Mouse (Mus musculus) brain, embryonic 14.5 days (tissue): ENCODE data around the gene Slc2a4. TPM values are rescaled to one million over a fixed set of nuclear protein-coding genes. Genes with fewer than 3 reads are reported as not detected.

Experiments used
- DNase-seq: peaks from one replicate; pipeline ENCODE4 v3.0.0-alpha.2; 2011; ENCODE audit warnings: low read depth
- CTCF ChIP-seq: fragments of 200-500 bp; IDR thresholded peaks from 2 replicates; pipeline ENCODE4 v1.5.1; 2012; ENCODE audit warnings: inconsistent platforms, mild to moderate bottlenecking, moderate library complexity, borderline replicate concordance; ENCODE audit not compliant: insufficient read depth, insufficient read length; ENCODE audit errors: extremely low read depth
- POLR2A ChIP-seq: fragments of 200-500 bp; IDR thresholded peaks from 2 replicates; pipeline ENCODE4 v1.6.1; 2012; ENCODE audit warnings: mild to moderate bottlenecking, inconsistent platforms, borderline replicate concordance; ENCODE audit not compliant: poor library complexity, insufficient read depth, insufficient read length, severe bottlenecking; ENCODE audit errors: extremely low read depth
- polyA plus RNA-seq: library from polyadenylated mRNA; depleted of rRNA; stranded (reverse); fragments of >200 nt; gene quantifications from 2 replicates; pipeline ENCODE4 v1.2.3, GENCODE M21; 2012; rRNA removed

Slc2a4 gene
- 5.2 and 12.5 TPM in 2 replicates for polyA plus RNA-seq

DNA sequence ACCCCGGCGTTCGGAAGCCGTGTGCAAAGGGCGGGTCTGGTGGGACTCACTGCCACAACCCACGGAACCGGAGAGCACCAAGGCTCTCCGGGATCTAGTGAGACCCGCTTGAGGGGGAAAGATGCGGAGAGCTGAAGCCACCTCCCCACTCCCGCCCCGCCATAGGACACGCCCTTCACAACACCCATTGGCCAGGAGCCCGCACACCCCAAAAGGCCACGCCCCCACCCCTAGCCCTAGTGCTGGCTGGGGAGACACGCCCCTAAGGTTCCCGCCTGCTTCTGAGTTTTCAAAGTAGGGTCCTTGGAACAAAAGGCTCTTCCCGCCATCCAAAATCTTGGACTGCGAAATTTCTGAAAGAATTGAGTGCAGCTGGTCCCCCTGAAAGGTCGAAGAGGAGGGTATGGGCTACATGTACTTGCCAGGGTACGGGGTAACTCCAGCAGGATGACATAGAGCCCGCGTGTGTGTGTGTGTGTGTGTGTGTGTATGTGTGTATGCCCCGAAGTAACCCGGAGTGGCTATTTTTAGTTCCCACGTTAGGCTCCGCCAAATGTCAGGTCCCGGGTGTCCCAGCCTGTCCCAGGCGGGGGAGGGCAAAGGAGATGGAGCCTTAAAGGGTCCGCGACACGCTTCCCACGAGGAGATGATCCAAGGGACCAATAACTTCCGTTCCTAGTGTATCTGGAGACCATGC, at the start of gene Slc2a4:
TSS of gene Slc2a4 (minus strand) at position 123 of the 697 bp plus-strand sequence.
- TF ChIP-seq CTCF: no peak
- 0 out of 2 replicates have a peak, but pooled peaks have one; percentile 31 for TF ChIP-seq POLR2A
- peak; percentile 97 for DNase-seq

DNA sequence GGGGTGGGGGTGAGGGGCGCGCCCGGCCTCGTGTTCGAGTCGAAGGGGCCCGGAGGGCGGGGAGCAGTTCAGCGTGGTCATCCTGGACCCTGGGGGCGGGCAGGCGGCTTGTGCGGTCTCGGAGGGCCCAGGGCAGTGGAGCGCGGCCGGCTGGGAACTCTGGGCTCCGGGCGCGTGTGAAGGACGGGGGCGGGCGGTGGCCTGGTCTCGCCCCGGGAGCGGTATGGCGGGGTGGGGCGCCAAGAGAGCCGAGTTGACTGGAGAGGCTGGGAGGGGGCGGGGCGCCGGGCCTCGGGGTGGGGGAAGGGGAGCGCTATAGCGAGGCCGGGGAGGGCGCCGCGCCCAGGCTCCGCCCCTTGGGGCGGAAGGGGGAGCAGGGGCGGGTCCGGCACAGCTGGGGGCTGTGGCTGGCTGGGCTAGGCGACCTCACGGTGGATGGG, 49.1 kb upstream of the Slc2a4 start:
- TF ChIP-seq POLR2A (0 out of 2 replicates have a peak, but pooled peaks have one; percentile 41), CTCF (no peak)
- DNase-seq: peak; percentile 84

DNA sequence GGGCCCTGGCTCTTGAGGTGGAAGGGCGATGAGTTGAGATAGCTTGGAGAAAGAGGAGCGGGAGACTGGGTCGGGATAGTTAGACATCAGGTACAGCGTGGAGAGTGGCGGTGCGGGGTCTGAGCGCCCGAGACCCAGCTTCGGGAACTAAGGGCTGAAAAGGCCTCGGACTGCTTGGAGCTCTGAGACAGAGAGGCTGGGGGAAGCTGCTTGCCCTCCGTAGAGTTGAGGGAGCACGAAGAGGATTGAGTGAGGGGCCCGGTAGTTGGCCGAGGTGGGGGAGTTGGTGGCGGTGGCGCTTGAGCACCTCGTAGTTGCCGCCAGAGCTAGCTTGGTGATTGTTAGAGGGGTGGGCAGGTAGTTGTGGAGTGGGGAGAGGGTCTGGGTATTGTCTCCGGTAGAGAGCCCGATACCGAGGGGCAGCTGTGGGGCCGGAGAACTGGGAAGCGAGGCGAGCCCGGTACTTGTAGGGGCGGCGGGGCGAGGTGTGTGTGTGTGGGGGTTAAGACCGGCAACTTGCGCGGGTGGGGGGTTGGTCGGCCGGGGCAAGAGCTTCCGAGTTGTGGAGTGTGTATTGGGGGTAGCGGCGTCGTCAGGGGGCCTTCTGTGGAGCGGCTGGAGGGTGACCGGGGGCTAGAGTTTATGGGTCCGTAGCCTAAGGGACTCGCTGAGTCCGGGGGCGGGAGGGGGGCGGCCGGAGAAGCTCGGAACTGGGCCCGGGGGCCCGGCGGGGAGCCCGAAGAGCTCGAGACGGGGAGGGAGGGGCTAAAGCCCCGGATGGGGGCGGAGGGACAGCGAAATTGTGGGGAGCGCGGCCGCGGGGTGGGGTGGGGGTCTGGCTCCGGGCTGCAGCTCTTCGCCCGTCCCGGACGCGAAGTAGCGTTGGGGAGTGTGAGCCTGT, 48.4 kb upstream of the Slc2a4 start:
- peak; percentile 61 for DNase-seq
- TF ChIP-seq CTCF (no peak), POLR2A (no peak)

- TF ChIP-seq POLR2A (peak; percentile 41; the same call in 1 of the 2 replicates), CTCF (peak; percentile 37; the same call in 1 of the 2 replicates)
Observed at GRCm38 (mm10) chr11:69995391-69995960, 47.5 kb upstream of the Slc2a4 start, which contains the start of gene Phf23. Phf23 (plus strand) TSS chr11:69995777.

DNA sequence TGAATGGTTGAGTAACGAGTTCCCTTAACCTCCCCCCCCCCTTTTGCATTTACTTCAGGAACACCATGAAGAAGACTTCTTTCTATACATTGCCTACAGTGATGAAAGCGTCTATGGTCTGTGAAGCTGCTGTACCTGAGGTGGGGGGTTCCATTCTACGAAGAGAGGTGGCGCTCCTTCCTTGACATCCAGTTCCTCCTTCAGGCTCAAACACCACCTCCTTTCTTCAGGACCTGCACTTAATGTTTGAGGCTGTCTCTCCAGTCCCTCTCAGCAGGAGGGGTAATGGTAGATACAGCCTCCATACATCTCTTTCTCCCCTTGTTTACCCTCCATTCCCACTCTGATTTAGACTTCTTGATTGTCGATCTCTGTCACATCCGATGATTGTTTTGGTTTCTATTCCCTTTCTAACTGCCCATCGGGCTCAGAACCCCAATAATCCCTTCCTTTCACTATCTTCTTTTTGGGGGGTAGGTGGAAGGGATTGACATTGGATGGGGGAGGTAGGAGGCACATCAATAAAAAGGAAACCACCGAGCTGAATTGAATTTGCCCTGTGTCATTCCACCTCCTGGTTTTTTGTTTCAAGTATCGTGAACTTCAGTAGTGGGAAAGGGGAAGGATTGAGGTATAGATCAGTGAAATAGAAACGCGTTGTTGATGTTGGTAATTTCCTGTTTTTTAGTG, 46.6 kb upstream of the Slc2a4 start:
- no peak for DNase-seq
- TF ChIP-seq POLR2A (no peak), CTCF (no peak)

More at GRCm38 (mm10) chr11:69995391-69995960, 47.5 kb upstream of the Slc2a4 start, which contains the start of gene Phf23:
- DNase-seq: peak; percentile 100

DNA sequence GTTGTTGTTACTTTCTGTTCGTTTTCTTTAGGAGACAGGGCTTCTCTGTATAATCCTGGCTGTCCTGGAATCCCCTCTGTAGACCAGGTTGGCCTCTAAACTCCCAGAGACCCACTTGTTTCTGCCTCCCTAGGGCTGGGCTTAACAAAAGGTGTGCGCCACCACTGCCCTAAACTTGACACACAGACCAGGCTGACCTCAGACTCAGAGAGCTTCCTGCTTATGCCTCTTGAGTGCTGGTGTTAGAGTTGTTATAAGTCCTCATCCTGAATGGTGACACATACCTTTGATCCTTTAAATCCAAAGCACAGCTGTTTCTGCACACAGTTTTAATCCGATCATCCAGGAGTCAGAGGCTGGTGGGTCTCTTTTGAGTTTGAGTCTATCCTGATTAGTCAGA, 44.9 kb upstream of the Slc2a4 start:
- no peak for DNase-seq
- no peak for TF ChIP-seq POLR2A
- no peak for TF ChIP-seq CTCF

- no peak for TF ChIP-seq POLR2A
- TF ChIP-seq CTCF: no peak
- no peak for DNase-seq
Observed at GRCm38 (mm10) chr11:69992396-69992795, 44.4 kb upstream of the Slc2a4 start.

DNA sequence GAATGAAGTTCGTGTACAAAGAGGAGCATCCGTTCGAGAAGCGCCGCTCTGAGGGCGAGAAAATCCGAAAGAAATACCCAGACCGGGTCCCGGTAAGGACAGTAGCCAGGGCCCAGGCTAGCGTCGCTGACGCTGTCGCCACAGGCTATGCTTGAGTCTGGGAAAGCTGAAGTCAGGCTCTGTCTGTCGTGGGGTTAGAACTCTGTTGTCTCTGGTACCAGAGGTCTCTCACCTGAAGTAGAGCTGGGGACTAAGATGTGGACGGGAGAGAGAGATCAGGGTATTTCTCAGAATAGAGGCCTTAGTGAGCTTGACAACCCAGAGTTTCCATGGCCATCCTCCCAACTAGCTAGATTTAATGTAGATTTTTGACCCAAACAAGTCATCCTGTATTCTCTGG, 43.7 kb upstream of the Slc2a4 start:
- no peak for DNase-seq
- no peak for TF ChIP-seq POLR2A
- no peak for TF ChIP-seq CTCF

DNA sequence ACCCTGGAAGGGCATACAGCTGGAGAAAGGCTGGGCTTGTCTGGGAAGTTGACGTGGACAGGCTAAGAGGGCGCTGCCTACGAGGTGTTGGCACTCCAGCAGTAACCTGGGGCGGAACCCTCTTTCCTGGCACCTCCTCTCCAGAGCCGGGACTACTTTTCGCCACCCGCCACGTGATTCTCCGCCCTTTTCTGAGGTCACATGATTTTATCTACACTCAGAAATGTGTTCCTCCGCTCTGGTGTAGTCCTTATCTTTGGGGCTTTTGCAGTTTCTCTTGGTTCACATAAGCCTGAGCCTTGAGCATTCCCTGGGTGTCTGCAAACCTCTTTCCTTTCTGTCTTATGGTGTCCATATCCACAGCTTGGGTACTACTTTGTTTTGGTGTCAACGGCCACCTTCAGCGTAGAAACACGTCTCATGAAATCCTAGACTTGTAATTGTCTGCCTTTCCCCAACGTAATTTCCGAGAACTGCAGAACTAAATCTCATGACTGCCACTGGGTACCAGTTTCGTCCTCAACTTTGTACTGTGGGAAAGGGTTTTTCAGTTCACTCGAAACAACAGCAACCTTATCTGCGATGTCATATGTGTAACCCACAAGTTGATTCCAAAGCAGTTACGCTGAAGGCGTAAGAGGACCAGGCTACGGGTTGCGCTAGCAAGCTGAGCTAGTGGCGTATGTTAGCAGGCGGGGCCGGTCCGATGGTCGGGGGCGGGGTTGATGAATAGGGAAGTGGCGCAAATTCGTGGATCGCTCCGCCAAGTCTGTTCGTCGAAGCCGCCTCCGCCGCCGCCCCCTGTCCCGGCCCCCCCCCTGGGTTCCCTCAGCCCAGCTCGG, 43.1 kb upstream of the Slc2a4 start, which contains the start of gene Gabarap:
TSS of gene Gabarap (plus strand) at position 294 of the 842 bp plus-strand sequence.
- DNase-seq: peak; percentile 99
- TF ChIP-seq POLR2A: peak; percentile 26; the same call in 1 of the 2 replicates
- TF ChIP-seq CTCF: no peak

- TF ChIP-seq CTCF: no peak
- TF ChIP-seq POLR2A: no peak
- DNase-seq: no peak
Observed at GRCm38 (mm10) chr11:69989949-69990348, 42.0 kb upstream of the Slc2a4 start.

DNA sequence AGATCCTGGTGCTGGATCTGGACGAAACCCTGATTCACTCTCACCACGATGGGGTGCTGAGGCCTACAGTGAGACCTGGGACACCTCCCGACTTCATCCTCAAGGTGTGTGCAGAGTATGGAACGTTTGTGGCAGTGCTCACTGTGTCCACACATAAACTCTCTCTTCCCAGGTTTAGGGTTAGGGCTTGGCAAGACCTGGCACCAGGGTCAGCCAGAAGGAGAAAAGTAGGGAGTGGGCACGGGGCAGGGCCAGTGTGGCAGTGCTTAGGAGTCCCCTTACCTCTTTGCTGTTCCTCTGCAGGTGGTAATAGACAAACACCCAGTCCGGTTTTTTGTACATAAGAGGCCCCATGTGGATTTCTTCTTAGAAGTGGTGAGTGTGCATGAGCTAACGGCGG, 36.4 kb upstream of the Slc2a4 start:
- no peak for DNase-seq
- TF ChIP-seq POLR2A: no peak
- no peak for TF ChIP-seq CTCF
